Mouse (Mus musculus): ENCODE data around the gene Igfbp2. TPM values are rescaled to one million over a fixed set of nuclear protein-coding genes. Genes with fewer than 3 reads are reported as not detected.

Gene Igfbp2
- polyA plus RNA-seq, 1 experiment from 2014 or later, result 290 TPM

DNA sequence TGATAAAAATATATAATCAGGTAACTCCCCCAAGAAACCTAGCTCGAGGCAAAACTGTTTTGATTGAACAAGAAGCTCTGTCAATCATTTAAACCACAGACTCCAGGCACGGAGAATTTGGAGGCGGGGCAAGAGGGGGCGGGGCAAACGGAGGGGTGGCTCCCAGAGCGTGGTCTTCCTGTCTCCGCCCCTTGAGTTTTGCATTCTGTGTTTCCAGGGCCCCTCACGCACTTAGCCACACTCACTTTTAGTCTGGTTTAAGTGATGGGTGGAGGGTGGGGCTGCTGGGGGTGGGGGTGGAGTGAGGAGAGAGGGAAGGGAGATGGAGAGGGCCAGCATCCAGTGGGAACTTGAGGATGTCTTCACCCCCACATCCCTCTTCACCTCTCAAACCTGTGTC is 48.2 kb downstream of the Igfbp2 start:
- Histone ChIP-seq H3K36me3 (ENCODE audit: control insufficient read depth, insufficient read depth, low read length) (no peaks in the 10 kb centered on the region), H3K4me3 (ENCODE audit: low read depth, low read length) (peak overlapping the region; percentile 64), H3K4me1 (ENCODE audit: control insufficient read depth, insufficient read depth, low read length) (peaks cover 20% of the 10 kb centered on the region; the same call in 1 of the 2 replicates), H3K9me3 (ENCODE audit: control insufficient read depth, low read length) (no peaks in the 10 kb centered on the region), H3K27ac (replicated peaks; ENCODE audit: low read depth, low read length) (no peak overlapping the region), H3K4me2 (ENCODE audit: low read depth, severe bottlenecking) (peak overlapping the region; percentile 85), H3K27me3 (ENCODE audit: control insufficient read depth, insufficient read depth, low read length) (peaks cover 14% of the 10 kb centered on the region), H3K9ac (ENCODE audit: low read length) (no peak overlapping the region)
- DNase-seq (ENCODE audit: low spot score), result peak; percentile 85
- 0% methylated on average over 8 of the region's 8 CpGs for WGBS
- peak; percentile 37; the same call in 1 of the 2 replicates for ATAC-seq (ENCODE audit: insufficient number of reproducible peaks, low FRiP score, low TSS enrichment, low read depth)

DNA sequence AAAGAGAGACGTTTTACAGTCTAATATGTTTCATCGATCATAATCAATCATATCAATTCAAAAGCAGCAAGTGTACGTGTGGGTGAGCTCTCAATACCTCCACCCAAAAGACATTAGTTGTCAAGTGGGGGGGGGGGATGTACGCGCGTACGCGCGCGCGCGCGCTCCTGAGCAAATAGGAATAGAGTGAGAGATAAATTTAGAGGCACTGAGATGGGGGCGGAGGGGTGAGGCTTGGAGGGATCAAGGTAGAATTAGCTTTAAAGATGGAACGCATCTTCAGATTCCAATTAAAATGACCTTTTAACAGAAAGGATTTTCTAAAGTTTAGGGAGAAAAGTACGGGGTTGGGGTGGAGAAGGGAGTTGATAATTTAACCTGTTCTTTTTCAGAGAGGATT is 48.8 kb downstream of the Igfbp2 start:
- Histone ChIP-seq H3K4me2 (ENCODE audit: low read depth, severe bottlenecking) (peak overlapping the region; percentile 85), H3K4me3 (ENCODE audit: low read depth, low read length) (peak overlapping the region; percentile 64), H3K36me3 (ENCODE audit: control insufficient read depth, insufficient read depth, low read length) (no peaks in the 10 kb centered on the region), H3K9ac (ENCODE audit: low read length) (no peak overlapping the region; the same call in 1 of the 2 replicates), H3K27ac (replicated peaks; ENCODE audit: low read depth, low read length) (no peak overlapping the region), H3K4me1 (ENCODE audit: control insufficient read depth, insufficient read depth, low read length) (peaks cover 20% of the 10 kb centered on the region; the same call in 1 of the 2 replicates), H3K9me3 (ENCODE audit: control insufficient read depth, low read length) (no peaks in the 10 kb centered on the region), H3K27me3 (ENCODE audit: control insufficient read depth, insufficient read depth, low read length) (peaks cover 14% of the 10 kb centered on the region)
- DNase-seq (ENCODE audit: low spot score), result no peak
- under 1% methylated on average over 16 of the region's 16 CpGs for WGBS
- no peak for ATAC-seq (ENCODE audit: insufficient number of reproducible peaks, low FRiP score, low TSS enrichment, low read depth)

DNA sequence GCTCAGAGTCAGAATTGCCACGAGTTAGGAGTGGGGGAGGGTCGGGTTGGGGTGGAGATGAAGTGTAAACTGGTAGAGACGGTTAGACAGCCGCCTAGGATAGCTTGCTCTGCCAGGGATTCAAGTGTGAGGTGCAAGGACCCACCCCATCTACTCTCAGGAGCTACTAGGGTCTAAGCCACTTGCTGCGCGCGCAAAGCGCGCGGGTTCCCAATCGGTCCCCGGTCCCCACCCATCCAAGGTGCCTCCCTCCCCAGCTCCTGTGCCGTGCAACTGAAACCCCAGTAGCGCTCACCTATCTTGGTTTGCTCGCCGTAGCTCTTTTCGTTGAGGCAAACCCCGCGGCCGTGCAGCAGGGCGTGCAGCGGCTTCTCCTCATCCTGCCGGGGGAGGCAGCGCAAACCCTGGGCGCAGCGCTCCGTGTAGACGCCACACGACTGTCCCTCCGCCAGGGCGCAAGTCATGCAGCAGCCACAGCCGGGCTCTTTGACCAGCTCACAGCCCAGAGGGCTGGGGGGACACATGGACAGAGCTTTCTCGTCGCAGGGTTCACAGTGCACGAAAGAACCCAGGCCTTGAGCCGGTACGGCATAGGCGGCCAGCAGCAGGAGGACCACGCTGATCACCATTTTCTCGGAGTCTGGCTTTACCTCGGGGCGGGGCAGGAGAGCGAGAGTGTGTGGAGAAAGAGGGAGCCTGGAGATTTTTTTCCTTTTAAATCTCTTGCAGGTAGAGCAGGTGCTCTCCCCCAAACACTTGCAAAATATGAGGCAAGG is 49.4 kb downstream of the Igfbp2 start:
- H3K4me1 ChIP-seq (ENCODE audit: control insufficient read depth, insufficient read depth, low read length), result peaks cover 22% of the 10 kb centered on the region
- DNase-seq (ENCODE audit: low spot score) (peak; percentile 73), ATAC-seq (ENCODE audit: insufficient number of reproducible peaks, low FRiP score, low TSS enrichment, low read depth) (no peak)
- peak overlapping the region; percentile 64 for H3K4me3 ChIP-seq (ENCODE audit: low read depth, low read length)
- no peaks in the 10 kb centered on the region for H3K36me3 ChIP-seq (ENCODE audit: control insufficient read depth, insufficient read depth, low read length)
- WGBS, result under 1% methylated on average over 43 of the region's 43 CpGs
- peak overlapping the region; percentile 78 for H3K9ac ChIP-seq (ENCODE audit: low read length)
- H3K4me2 ChIP-seq (ENCODE audit: low read depth, severe bottlenecking), result peak overlapping the region; percentile 85
- no peaks in the 10 kb centered on the region for H3K9me3 ChIP-seq (ENCODE audit: control insufficient read depth, low read length)
- peak overlapping the region; percentile 38 for H3K27ac ChIP-seq (replicated peaks; ENCODE audit: low read depth, low read length)
- H3K27me3 ChIP-seq (ENCODE audit: control insufficient read depth, insufficient read depth, low read length), result peaks cover 14% of the 10 kb centered on the region

DNA sequence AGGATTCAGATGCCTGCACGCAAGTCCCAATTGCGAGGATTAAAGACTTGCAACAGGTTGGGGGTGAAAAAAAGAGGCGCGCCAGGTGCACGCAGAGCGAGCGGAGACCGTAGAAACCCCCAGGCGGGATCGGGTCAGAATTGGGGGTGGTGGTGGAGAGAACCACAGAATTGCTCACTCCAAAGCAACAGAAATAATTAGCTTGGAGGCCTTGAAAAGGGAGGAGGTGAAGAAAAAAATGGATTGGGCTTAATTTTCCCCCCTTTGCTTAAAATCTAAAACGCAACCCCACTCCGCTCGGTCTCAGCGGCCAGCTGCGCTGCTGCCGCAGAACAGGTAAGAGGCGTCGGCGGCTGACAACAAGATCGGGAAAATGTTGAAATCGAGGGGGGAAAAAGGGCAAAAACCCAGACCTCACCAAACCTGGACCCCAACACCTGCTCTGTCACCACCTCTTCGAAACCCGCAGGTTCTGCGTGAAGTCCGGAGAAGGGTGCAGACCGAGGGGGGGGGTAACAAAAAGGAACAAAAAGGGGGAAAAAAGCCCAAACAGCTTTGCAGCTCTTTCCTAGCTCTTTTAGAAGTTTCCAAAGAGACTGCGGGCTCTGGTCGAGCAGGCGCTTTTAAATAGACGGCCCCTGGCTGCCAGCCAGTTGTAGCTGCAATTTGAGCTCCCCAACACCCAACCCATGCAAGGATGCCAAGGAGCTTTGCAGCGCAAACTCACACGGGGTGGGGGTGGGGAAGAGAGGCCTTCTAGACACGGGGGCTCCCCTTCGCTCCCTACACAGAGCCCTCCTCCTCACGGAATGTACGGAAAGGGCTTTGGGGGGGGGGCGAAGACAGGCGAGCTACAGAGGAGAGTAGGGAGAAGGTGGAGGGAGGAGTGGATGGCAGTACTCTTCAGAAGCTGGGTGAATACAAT is 50.2 kb downstream of the Igfbp2 start, which contains the start of gene Igfbp5:
Gene Igfbp5, minus strand, starts transcription at position 598 of the 925 bp plus-strand sequence.
- Histone ChIP-seq H3K9me3 (ENCODE audit: control insufficient read depth, low read length) (no peaks in the 10 kb centered on the region), H3K36me3 (ENCODE audit: control insufficient read depth, insufficient read depth, low read length) (no peaks in the 10 kb centered on the region), H3K4me1 (ENCODE audit: control insufficient read depth, insufficient read depth, low read length) (peaks cover 20% of the 10 kb centered on the region), H3K4me2 (ENCODE audit: low read depth, severe bottlenecking) (peak within 1 kb of the TSS; percentile 85), H3K4me3 (ENCODE audit: low read depth, low read length) (peak within 1 kb of the TSS; percentile 64), H3K9ac (ENCODE audit: low read length) (peak within 1 kb of the TSS; percentile 78), H3K27me3 (ENCODE audit: control insufficient read depth, insufficient read depth, low read length) (peaks cover 14% of the 10 kb centered on the region), H3K27ac (replicated peaks; ENCODE audit: low read depth, low read length) (peak within 1 kb of the TSS; percentile 38)
- ATAC-seq (ENCODE audit: insufficient number of reproducible peaks, low FRiP score, low TSS enrichment, low read depth) (peak; percentile 73), DNase-seq (ENCODE audit: low spot score) (peak; percentile 78)
- WGBS, result under 1% methylated on average over 38 of the region's 38 CpGs

DNA sequence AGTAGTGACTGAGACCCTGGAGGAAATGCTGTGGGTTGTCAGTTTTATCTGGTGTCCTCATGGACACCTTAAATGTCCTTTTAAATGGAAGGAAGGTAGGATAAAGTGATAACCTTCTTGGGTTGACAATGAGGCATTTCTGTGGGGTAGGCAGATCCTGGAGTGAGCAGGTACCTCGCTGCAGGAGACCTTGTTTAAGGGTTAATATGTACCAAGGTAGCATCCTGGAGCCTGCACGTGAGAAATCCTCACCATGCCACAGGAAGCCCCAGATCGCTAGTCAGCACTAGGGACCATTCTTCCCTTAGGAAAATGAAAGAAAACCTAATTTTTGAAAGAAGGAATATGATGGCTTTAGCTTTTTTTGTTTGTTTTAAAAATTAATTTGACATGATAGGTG is 51.4 kb downstream of the Igfbp2 start:
- WGBS, result 5% methylated on average over 3 of the region's 3 CpGs
- no peaks in the 10 kb centered on the region for H3K36me3 ChIP-seq (ENCODE audit: control insufficient read depth, insufficient read depth, low read length)
- no peak overlapping the region for H3K9ac ChIP-seq (ENCODE audit: low read length)
- H3K4me3 ChIP-seq (ENCODE audit: low read depth, low read length), result no peak overlapping the region
- no peak overlapping the region for H3K27ac ChIP-seq (replicated peaks; ENCODE audit: low read depth, low read length)
- peak overlapping the region; percentile 85; the same call in 1 of the 2 replicates for H3K4me2 ChIP-seq (ENCODE audit: low read depth, severe bottlenecking)
- peaks cover 14% of the 10 kb centered on the region for H3K27me3 ChIP-seq (ENCODE audit: control insufficient read depth, insufficient read depth, low read length)
- H3K9me3 ChIP-seq (ENCODE audit: control insufficient read depth, low read length), result no peaks in the 10 kb centered on the region
- no peak for DNase-seq (ENCODE audit: low spot score)
- no peak for ATAC-seq (ENCODE audit: insufficient number of reproducible peaks, low FRiP score, low TSS enrichment, low read depth)
- H3K4me1 ChIP-seq (ENCODE audit: control insufficient read depth, insufficient read depth, low read length), result peaks cover 19% of the 10 kb centered on the region

DNA sequence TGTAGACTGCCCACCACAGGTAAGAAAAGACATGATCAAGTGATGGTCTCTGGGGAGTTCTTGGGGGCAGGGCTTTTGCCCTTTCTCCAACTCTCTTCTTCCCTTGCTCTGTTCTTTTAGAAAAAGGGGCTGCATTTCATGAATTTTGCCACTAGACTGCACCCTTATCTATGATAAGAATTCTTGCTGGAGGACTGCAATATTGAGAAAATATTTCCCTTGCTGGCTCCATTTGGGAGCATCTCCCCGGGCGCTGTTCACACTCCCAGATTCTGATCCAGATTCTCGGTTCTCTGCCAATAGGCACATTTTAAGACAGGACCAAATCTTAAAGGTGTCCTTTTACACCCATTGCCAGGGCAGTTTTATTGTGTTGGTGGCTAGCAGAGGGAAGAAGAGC is 51.8 kb downstream of the Igfbp2 start:
- no peak for ATAC-seq (ENCODE audit: insufficient number of reproducible peaks, low FRiP score, low TSS enrichment, low read depth)
- Histone ChIP-seq H3K36me3 (ENCODE audit: control insufficient read depth, insufficient read depth, low read length) (no peaks in the 10 kb centered on the region), H3K9ac (ENCODE audit: low read length) (no peak overlapping the region), H3K4me3 (ENCODE audit: low read depth, low read length) (no peak overlapping the region), H3K27ac (replicated peaks; ENCODE audit: low read depth, low read length) (no peak overlapping the region), H3K4me1 (ENCODE audit: control insufficient read depth, insufficient read depth, low read length) (peaks cover 15% of the 10 kb centered on the region), H3K4me2 (ENCODE audit: low read depth, severe bottlenecking) (no peak overlapping the region), H3K27me3 (ENCODE audit: control insufficient read depth, insufficient read depth, low read length) (peaks cover 14% of the 10 kb centered on the region), H3K9me3 (ENCODE audit: control insufficient read depth, low read length) (no peaks in the 10 kb centered on the region)
- no peak for DNase-seq (ENCODE audit: low spot score)
- WGBS, result 58% methylated on average over 3 of the region's 3 CpGs

DNA sequence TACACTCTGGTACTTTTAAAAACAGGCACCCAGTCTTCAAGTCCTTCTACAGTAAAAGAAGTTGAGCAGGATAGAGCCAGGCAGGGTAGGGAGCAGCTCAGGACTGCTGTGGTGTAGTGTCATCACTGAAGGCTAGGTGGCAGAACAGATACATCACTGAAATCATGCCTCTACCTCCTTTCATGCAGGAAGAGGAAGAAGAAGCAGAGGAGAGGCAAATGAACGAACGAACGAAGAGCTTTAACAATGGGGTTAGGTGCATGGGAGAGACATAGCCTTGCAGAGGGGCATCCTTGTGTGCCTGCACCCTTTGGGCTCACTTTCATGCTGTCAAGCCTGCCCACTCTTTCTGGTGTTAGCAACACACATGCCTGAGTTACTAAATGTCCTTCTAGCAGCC is 53.6 kb downstream of the Igfbp2 start:
- H3K9me3 ChIP-seq (ENCODE audit: control insufficient read depth, low read length), result no peaks in the 10 kb centered on the region
- H3K4me2 ChIP-seq (ENCODE audit: low read depth, severe bottlenecking), result no peak overlapping the region
- H3K27me3 ChIP-seq (ENCODE audit: control insufficient read depth, insufficient read depth, low read length), result peaks cover 11% of the 10 kb centered on the region
- ATAC-seq (ENCODE audit: insufficient number of reproducible peaks, low FRiP score, low TSS enrichment, low read depth) (no peak), DNase-seq (ENCODE audit: low spot score) (peak; percentile 54)
- H3K36me3 ChIP-seq (ENCODE audit: control insufficient read depth, insufficient read depth, low read length), result no peaks in the 10 kb centered on the region
- no peak overlapping the region for H3K9ac ChIP-seq (ENCODE audit: low read length)
- no peak overlapping the region for H3K27ac ChIP-seq (replicated peaks; ENCODE audit: low read depth, low read length)
- peaks cover 11% of the 10 kb centered on the region for H3K4me1 ChIP-seq (ENCODE audit: control insufficient read depth, insufficient read depth, low read length)
- 11% methylated on average over 3 of the region's 3 CpGs for WGBS
- no peak overlapping the region for H3K4me3 ChIP-seq (ENCODE audit: low read depth, low read length)

Data from limb, embryonic 11.5 days (tissue).